Mouse (Mus musculus) hindbrain, embryonic 12.5 days (tissue): ENCODE results near the gene Zwilch. TPM values are rescaled to one million over a fixed set of nuclear protein-coding genes. Genes with fewer than 3 reads are reported as not detected.

Experiments used
- ATAC-seq: fragments of 200-750 bp; cut with Nextera tagmentation; 2 replicates; pipeline ENCODE4 v1.8.0; 2017; ENCODE audit warnings: moderate TSS enrichment; ENCODE audit not compliant: low FRiP score
- H3K27ac ChIP-seq: fragments of 300-500 bp; sonication (generic); 2 replicates; pipeline ENCODE4 v1.5.1; 2016; ENCODE audit warnings: mild to moderate bottlenecking
- H3K27me3 ChIP-seq: fragments of 300-500 bp; sonication (generic); 2 replicates; pipeline ENCODE4 v1.6.1; 2016; ENCODE audit warnings: mild to moderate bottlenecking
- H3K36me3 ChIP-seq: fragments of 300-500 bp; sonication (generic); 2 replicates; pipeline ENCODE4 v1.6.1; 2016; ENCODE audit warnings: mild to moderate bottlenecking
- H3K4me1 ChIP-seq: fragments of 300-500 bp; sonication (generic); 2 replicates; pipeline ENCODE4 v1.6.1; 2016
- H3K4me2 ChIP-seq: fragments of 300-500 bp; sonication (generic); replicated peaks from 2 replicates; pipeline ENCODE4 v1.6.1; 2016; ENCODE audit warnings: mild to moderate bottlenecking
- H3K4me3 ChIP-seq: fragments of 300-500 bp; sonication (generic); 2 replicates; pipeline ENCODE4 v1.5.1; 2016; ENCODE audit warnings: mild to moderate bottlenecking
- H3K9ac ChIP-seq: fragments of 300-500 bp; sonication (generic); 2 replicates; pipeline ENCODE4 v1.6.1; 2016; ENCODE audit warnings: mild to moderate bottlenecking, moderate library complexity
- H3K9me3 ChIP-seq: fragments of 300-500 bp; sonication (generic); replicated peaks from 2 replicates; pipeline ENCODE4 v1.6.1; 2016; ENCODE audit warnings: mild to moderate bottlenecking
- WGBS: fragments of 180-500 bp; shearing (Covaris S2); methylation state at CpG from one replicate; pipeline ENCODE4 v1.1.7; 2016; 5-methylcytosine and 5-hydroxymethylcytosine counted together
- polyA plus RNA-seq: library from polyadenylated mRNA; unstranded; fragments of >200 nt; fragmentation: Nextera tagmentation; extraction: Ambion mirVana; gene quantifications from 2 replicates; pipeline ENCODE4 v1.2.1, GENCODE M21; 2016

The Zwilch gene
- polyA plus RNA-seq = 19.6 and 21.8 TPM in 2 replicates

DNA sequence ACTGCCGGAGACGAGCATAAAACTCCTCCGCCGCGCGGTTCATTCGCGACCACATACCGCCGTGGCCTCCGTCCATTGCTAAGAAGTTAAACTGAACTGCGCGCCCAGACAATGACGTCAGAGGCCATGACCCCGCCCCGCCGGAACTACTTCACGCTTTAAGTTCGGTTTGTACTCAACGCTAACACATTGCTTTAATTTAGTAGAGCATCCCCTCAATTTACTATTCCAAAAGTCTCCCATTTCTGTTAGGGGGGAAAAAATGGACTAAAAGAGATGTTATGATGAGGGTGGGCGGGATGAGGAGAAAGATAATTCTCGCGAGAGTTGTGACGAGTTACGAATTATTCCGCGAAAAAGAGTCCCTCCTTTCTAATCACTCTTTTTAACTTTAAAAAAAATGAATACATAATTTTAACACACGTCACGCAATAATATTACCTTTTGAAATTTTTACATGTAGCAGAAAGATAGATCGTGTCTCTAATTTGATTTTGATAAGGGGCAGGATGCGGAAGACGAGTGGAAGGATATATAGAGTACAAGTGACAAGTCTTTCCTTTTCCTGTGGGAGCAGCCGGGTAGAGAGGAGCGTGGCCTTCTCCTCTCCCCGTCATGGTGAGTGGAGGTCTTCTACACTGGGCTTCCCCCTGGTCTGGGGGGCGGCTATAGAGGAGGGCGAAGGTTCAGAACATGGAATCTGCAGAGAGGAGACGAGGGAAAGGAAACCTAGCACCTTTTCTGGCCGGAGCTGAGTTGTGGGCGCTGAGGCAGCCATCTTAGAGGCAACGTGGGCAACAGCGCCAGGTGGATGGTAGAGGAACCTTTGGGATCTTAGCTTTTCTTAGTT is at the start of gene Zwilch, which contains the start of gene Rpl4:
Gene Zwilch (minus strand): TSS at position 289 of the 850 bp plus-strand sequence.
Gene Rpl4 (plus strand): TSS at position 560 of the 850 bp plus-strand sequence.
- no peaks in the 10 kb centered on the region for H3K27me3 ChIP-seq
- peak within 1 kb of the TSS; percentile 85 for H3K9ac ChIP-seq
- H3K36me3 ChIP-seq = peaks cover 34% of the 10 kb centered on the region
- peak within 1 kb of the TSS; percentile 92 for H3K4me3 ChIP-seq
- peak within 1 kb of the TSS; percentile 88 for H3K4me2 ChIP-seq
- peak; percentile 85 for ATAC-seq
- peak within 1 kb of the TSS; percentile 83 for H3K27ac ChIP-seq
- peaks cover 22% of the 10 kb centered on the region for H3K4me1 ChIP-seq
- under 1% methylated on average over 42 of the region's 42 CpGs for WGBS
- H3K9me3 ChIP-seq = no peaks in the 10 kb centered on the region

DNA sequence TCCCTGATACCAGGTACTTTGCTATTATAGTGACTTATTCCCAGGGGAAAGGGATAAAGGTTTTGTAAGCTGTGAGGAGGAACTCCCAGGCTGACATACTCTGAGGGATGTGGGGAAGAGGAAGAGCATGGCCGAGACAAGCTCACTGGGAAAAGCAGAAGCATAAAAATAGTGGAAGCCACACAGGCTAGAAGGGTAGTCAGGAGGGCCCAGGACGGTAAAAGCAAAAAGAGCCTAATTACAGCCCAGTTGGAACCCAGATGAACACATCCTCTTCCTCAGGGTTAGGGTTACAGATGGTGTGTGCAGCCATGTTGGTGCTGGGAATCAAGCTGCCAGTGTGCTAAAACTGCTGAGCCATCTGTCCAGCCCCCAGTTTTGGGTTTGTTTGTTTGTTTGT is 49.2 kb upstream of the Zwilch start:
- H3K9me3 ChIP-seq = no peaks in the 10 kb centered on the region
- no peak overlapping the region for H3K4me2 ChIP-seq
- no peaks in the 10 kb centered on the region for H3K27me3 ChIP-seq
- no peaks in the 10 kb centered on the region for H3K4me1 ChIP-seq
- no peak overlapping the region for H3K4me3 ChIP-seq
- WGBS = 65% methylated on average over 2 of the region's 2 CpGs
- ATAC-seq = no peak
- H3K36me3 ChIP-seq = no peaks in the 10 kb centered on the region
- no peak overlapping the region for H3K9ac ChIP-seq
- H3K27ac ChIP-seq = no peak overlapping the region

DNA sequence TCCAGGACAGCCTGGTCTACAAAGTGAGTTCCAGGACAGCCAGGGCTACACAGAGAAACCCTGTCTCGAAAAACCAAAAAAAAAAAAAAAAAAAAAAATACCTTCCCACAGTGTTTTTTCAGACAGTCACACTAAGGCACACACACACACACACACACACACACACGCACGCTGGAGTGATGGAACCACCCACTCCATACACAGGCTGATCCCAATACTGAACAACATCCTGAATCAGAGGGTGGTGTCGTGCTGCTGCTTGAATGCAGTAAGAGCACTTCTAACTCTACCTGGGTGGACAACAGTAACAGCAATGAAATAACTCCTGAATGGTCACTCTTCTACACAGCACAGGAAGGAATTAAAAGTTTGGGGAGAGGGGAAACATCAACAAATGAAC is 48.6 kb upstream of the Zwilch start:
- Histone ChIP-seq H3K9me3 (no peaks in the 10 kb centered on the region), H3K4me1 (no peaks in the 10 kb centered on the region), H3K4me2 (no peak overlapping the region), H3K4me3 (no peak overlapping the region), H3K27me3 (no peaks in the 10 kb centered on the region), H3K9ac (no peak overlapping the region), H3K27ac (no peak overlapping the region), H3K36me3 (no peaks in the 10 kb centered on the region)
- WGBS = 72% methylated on average over 4 of the region's 4 CpGs
- no peak for ATAC-seq

GRCm38 (mm10) chr9:64220603-64221002 is 47.7 kb upstream of the Zwilch start:
- H3K9me3 ChIP-seq = no peaks in the 10 kb centered on the region
- H3K36me3 ChIP-seq = no peaks in the 10 kb centered on the region
- no peak overlapping the region for H3K4me3 ChIP-seq
- H3K27me3 ChIP-seq = no peaks in the 10 kb centered on the region
- WGBS = 56% methylated on average over 1 of the region's 1 CpGs
- no peak for ATAC-seq
- no peak overlapping the region for H3K27ac ChIP-seq
- H3K9ac ChIP-seq = no peak overlapping the region
- H3K4me2 ChIP-seq = no peak overlapping the region
- H3K4me1 ChIP-seq = no peaks in the 10 kb centered on the region

- Histone ChIP-seq H3K9ac (no peak overlapping the region), H3K4me2 (no peak overlapping the region), H3K27me3 (no peaks in the 10 kb centered on the region), H3K36me3 (no peaks in the 10 kb centered on the region), H3K4me3 (no peak overlapping the region), H3K27ac (no peak overlapping the region), H3K9me3 (no peaks in the 10 kb centered on the region), H3K4me1 (no peaks in the 10 kb centered on the region)
- ATAC-seq = no peak
- 90% methylated on average over 10 of the region's 10 CpGs for WGBS
Measured at GRCm38 (mm10) chr9:64219772-64220420, 47.0 kb upstream of the Zwilch start.

DNA sequence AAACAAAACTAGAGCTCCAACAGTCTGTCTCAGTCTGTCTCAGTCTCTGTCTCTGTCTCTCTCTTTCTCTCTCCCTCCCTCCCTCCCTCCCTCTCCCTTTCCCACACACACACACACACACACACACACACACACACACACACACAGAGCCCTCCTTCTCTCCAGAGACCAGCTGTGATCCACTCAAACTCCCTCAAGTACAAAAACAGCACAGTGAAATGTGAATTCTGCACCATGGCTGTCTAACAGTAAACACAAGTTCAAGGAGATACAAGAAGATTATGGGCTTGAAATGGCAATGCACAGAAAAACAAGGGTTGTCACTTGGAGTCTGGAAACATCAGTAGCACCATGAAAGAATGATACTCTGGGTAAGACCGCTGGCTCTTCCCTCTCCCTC is 46.4 kb upstream of the Zwilch start:
- WGBS = 73% methylated on average over 1 of the region's 1 CpGs
- H3K4me2 ChIP-seq = no peak overlapping the region

DNA sequence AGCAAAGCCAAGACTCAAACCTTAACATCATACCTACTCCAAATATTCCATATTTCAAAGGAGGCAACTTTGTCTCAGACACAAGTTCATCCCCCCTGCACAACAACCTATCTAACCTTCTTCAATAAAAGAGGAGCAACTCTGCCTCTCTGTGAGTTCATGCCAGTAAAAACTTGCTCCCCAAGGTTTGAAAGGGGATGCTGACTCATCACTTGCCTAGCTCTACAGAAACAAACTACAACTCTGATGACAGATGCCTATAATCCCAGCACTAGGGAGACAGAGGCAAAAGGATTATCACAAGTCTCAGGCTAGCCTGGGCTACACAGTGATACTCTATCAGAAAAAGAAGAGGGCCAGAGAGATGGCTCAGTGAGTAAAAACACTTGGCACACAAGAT is 45.0 kb upstream of the Zwilch start:
- Histone ChIP-seq H3K4me1 (no peaks in the 10 kb centered on the region), H3K9me3 (no peaks in the 10 kb centered on the region), H3K4me2 (no peak overlapping the region), H3K27ac (no peak overlapping the region), H3K4me3 (no peak overlapping the region), H3K27me3 (no peaks in the 10 kb centered on the region), H3K36me3 (no peaks in the 10 kb centered on the region), H3K9ac (no peak overlapping the region)
- ATAC-seq = no peak

More for the DNA sequence above, 46.4 kb upstream of the Zwilch start:
- H3K9ac ChIP-seq = no peak overlapping the region
- no peak for ATAC-seq
- no peaks in the 10 kb centered on the region for H3K9me3 ChIP-seq
- no peak overlapping the region for H3K27ac ChIP-seq
- no peaks in the 10 kb centered on the region for H3K4me1 ChIP-seq
- no peaks in the 10 kb centered on the region for H3K36me3 ChIP-seq
- H3K27me3 ChIP-seq = no peaks in the 10 kb centered on the region
- H3K4me3 ChIP-seq = no peak overlapping the region

DNA sequence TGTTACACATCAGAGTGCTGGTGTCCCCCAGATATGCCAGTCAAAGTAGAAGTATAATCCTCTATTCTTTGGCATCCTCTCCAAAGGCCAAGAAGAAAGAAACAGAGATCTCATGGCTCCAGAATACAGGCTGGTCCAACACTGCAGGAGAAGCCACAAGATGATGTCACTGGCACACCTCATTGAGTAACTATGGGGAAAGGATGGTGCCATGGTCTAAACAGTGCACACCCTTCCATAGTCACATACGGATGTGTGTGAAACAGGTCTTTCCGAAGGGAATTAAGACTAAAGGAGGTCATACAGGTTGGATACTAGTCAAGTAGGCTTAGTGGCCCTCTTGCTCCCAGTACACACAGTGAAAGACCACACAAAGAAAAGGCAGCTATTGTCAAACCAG is 43.7 kb upstream of the Zwilch start:
- Histone ChIP-seq H3K4me1 (no peaks in the 10 kb centered on the region), H3K4me2 (no peak overlapping the region), H3K36me3 (peaks cover 8% of the 10 kb centered on the region), H3K27ac (no peak overlapping the region), H3K4me3 (no peak overlapping the region), H3K9me3 (no peaks in the 10 kb centered on the region), H3K27me3 (no peaks in the 10 kb centered on the region), H3K9ac (no peak overlapping the region)
- WGBS = 95% methylated on average over 2 of the region's 2 CpGs
- ATAC-seq = no peak

GRCm38 (mm10) chr9:64216090-64216489 is 43.2 kb upstream of the Zwilch start:
- no peak overlapping the region for H3K4me3 ChIP-seq
- H3K9me3 ChIP-seq = no peaks in the 10 kb centered on the region
- H3K4me1 ChIP-seq = no peaks in the 10 kb centered on the region
- peaks cover 11% of the 10 kb centered on the region for H3K36me3 ChIP-seq
- H3K4me2 ChIP-seq = no peak overlapping the region
- H3K27me3 ChIP-seq = no peaks in the 10 kb centered on the region
- no peak overlapping the region for H3K9ac ChIP-seq
- no peak for ATAC-seq
- WGBS = 94% methylated on average over 4 of the region's 4 CpGs
- H3K27ac ChIP-seq = no peak overlapping the region

DNA sequence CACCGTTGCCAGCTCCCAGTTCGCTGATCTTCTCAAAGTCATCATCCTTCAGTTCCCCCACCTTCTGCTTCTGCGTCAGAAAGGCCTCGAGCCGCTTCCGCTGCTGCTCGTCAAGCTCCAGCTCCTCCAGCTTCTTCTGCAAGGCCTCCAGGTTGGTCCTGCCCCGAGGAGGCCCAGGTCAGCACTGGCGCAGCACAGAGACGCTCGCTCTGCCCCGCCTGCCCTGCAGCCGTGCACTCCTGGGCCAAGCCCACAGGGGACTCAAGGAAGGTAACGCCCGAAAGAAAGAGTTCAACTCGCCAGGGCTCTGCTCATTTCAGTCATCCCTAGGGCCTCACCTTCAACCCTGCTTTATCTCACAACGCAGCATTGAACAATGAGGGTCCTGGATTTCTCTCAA is 41.5 kb upstream of the Zwilch start:
- Histone ChIP-seq H3K9me3 (no peaks in the 10 kb centered on the region), H3K4me1 (no peaks in the 10 kb centered on the region), H3K36me3 (peaks cover 20% of the 10 kb centered on the region), H3K4me3 (no peak overlapping the region), H3K4me2 (no peak overlapping the region), H3K27me3 (no peaks in the 10 kb centered on the region), H3K27ac (no peak overlapping the region), H3K9ac (no peak overlapping the region)
- WGBS = 90% methylated on average over 17 of the region's 17 CpGs
- ATAC-seq = no peak

DNA sequence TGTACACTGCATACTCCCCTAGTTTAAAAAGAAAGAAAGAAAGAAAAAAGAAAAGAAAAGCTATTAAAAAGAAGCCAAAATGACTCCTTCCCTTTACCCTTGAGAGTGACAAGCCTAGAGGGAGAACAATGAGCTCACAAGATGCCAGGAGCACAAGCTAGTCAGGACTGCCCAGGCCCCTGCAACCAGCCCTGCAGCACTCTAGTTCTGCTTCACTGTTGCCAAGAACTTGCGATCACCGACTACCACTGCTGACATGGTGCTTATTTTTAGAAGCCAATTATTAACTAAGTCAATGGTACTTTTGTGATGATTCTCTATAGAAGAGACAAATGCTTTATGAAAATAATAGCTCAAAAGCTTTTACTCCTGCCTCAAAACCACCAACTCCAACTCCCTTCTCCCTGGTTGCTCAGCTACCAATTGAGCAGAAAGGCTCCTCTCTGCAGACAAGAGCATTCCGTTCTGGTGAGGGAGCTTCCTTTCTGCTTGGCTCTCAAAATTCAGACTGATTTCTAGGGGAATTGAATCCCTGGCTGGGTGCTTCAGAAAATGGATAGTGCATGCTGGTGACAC is 34.7 kb upstream of the Zwilch start:
- no peaks in the 10 kb centered on the region for H3K9me3 ChIP-seq
- H3K27ac ChIP-seq = no peak overlapping the region
- no peak overlapping the region for H3K4me3 ChIP-seq
- H3K36me3 ChIP-seq = peaks cover 39% of the 10 kb centered on the region
- ATAC-seq = no peak
- WGBS = 79% methylated on average over 3 of the region's 3 CpGs
- H3K4me1 ChIP-seq = no peaks in the 10 kb centered on the region
- H3K9ac ChIP-seq = no peak overlapping the region
- H3K27me3 ChIP-seq = no peaks in the 10 kb centered on the region
- no peak overlapping the region for H3K4me2 ChIP-seq

GRCm38 (mm10) chr9:64202866-64203265 is 30.0 kb upstream of the Zwilch start:
- Histone ChIP-seq H3K4me1 (no peaks in the 10 kb centered on the region), H3K9me3 (no peaks in the 10 kb centered on the region), H3K27me3 (no peaks in the 10 kb centered on the region), H3K27ac (no peak overlapping the region), H3K9ac (no peak overlapping the region), H3K36me3 (peaks cover 25% of the 10 kb centered on the region), H3K4me2 (no peak overlapping the region), H3K4me3 (no peak overlapping the region)
- ATAC-seq = no peak
